Mouse (Mus musculus): ENCODE data around the gene Ppp1r12b. TPM values are rescaled to one million over a fixed set of nuclear protein-coding genes. Genes with fewer than 3 reads are reported as not detected.

The Ppp1r12b gene
- polyA plus RNA-seq, 1 experiment = 4.4 TPM

GRCm38 (mm10) chr1:134815748-134816147 lies 140.0 kb downstream of the Ppp1r12b start:
- H3K4me3 ChIP-seq = no peak overlapping the region
- no peaks in the 10 kb centered on the region for H3K27me3 ChIP-seq (ENCODE audit: control insufficient read depth, insufficient read depth, insufficient read length)
- no peak overlapping the region for H3ac ChIP-seq (ENCODE audit: control insufficient read depth, insufficient read length)

GRCm38 (mm10) chr1:134805471-134805870 lies 150.3 kb downstream of the Ppp1r12b start:
- Histone ChIP-seq H3K27me3 (ENCODE audit: control insufficient read depth, insufficient read depth, insufficient read length) (no peaks in the 10 kb centered on the region), H3K36me3 (ENCODE audit: control insufficient read depth, insufficient read depth) (no peaks in the 10 kb centered on the region), H3K4me3 (no peak overlapping the region), H3K4me2 (ENCODE audit: low read depth) (no peak overlapping the region), H3K79me2 (ENCODE audit: control insufficient read depth, insufficient read depth) (no peaks in the 10 kb centered on the region), H3ac (ENCODE audit: control insufficient read depth, insufficient read length) (no peak overlapping the region)
- TF ChIP-seq TCF12 (IDR thresholded peaks at IDR 0.05; ENCODE audit: insufficient read depth, poor library complexity, severe bottlenecking) (no peak), POLR2A (IDR thresholded peaks at IDR 0.05; ENCODE audit: insufficient read length, low read depth) (no peak), MAX (IDR thresholded peaks at IDR 0.05; ENCODE audit: low read depth) (no peak), TCF3 (IDR thresholded peaks at IDR 0.05; ENCODE audit: insufficient read length, low read depth) (no peak), USF1 (IDR thresholded peaks at IDR 0.05; ENCODE audit: low read depth) (no peak), MYOG (IDR thresholded peaks at IDR 0.05; ENCODE audit: control insufficient read depth in 1 of 3, insufficient read depth in 1 of 3, insufficient read length in 2 of 3, low read depth in 2 of 3) (no peak), E2F4 (IDR thresholded peaks at IDR 0.05; ENCODE audit: insufficient read depth) (no peak), REST (IDR thresholded peaks at IDR 0.05; ENCODE audit: insufficient read depth, insufficient read length) (no peak), POLR2AphosphoS2 (IDR thresholded peaks at IDR 0.05; ENCODE audit: insufficient read length, low read depth) (no peak), SRF (IDR thresholded peaks at IDR 0.05; ENCODE audit: control insufficient read depth, insufficient read length, low read depth) (no peak), CEBPB (IDR thresholded peaks at IDR 0.05; ENCODE audit: insufficient read depth, poor library complexity, severe bottlenecking) (no peak), MYOD1 (IDR thresholded peaks at IDR 0.05; ENCODE audit: control insufficient read depth in 1 of 3, insufficient read length in 2 of 3, low read depth in 2 of 3) (no peak)

More at GRCm38 (mm10) chr1:134815748-134816147, 140.0 kb downstream of the Ppp1r12b start:
- Histone ChIP-seq H3K4me2 (ENCODE audit: low read depth) (no peak overlapping the region), H3K79me2 (ENCODE audit: control insufficient read depth, insufficient read depth) (no peaks in the 10 kb centered on the region), H3K36me3 (ENCODE audit: control insufficient read depth, insufficient read depth) (no peaks in the 10 kb centered on the region)
- TF ChIP-seq SRF (IDR thresholded peaks at IDR 0.05; ENCODE audit: control insufficient read depth, insufficient read length, low read depth) (no peak), TCF3 (IDR thresholded peaks at IDR 0.05; ENCODE audit: insufficient read length, low read depth) (no peak), MAX (IDR thresholded peaks at IDR 0.05; ENCODE audit: low read depth) (no peak), E2F4 (IDR thresholded peaks at IDR 0.05; ENCODE audit: insufficient read depth) (no peak), REST (IDR thresholded peaks at IDR 0.05; ENCODE audit: insufficient read depth, insufficient read length) (no peak), POLR2A (IDR thresholded peaks at IDR 0.05; ENCODE audit: insufficient read length, low read depth) (no peak), MYOG (IDR thresholded peaks at IDR 0.05; ENCODE audit: control insufficient read depth in 1 of 3, insufficient read depth in 1 of 3, insufficient read length in 2 of 3, low read depth in 2 of 3) (no peak), POLR2AphosphoS2 (IDR thresholded peaks at IDR 0.05; ENCODE audit: insufficient read length, low read depth) (no peak), TCF12 (IDR thresholded peaks at IDR 0.05; ENCODE audit: insufficient read depth, poor library complexity, severe bottlenecking) (no peak), USF1 (IDR thresholded peaks at IDR 0.05; ENCODE audit: low read depth) (no peak), MYOD1 (IDR thresholded peaks at IDR 0.05; ENCODE audit: control insufficient read depth in 1 of 3, insufficient read length in 2 of 3, low read depth in 2 of 3) (no peak)

GRCm38 (mm10) chr1:134804373-134804772 lies 151.4 kb downstream of the Ppp1r12b start:
- H3K4me2 ChIP-seq (ENCODE audit: low read depth) = peak overlapping the region; percentile 52
- H3K79me2 ChIP-seq (ENCODE audit: control insufficient read depth, insufficient read depth) = no peaks in the 10 kb centered on the region
- H3ac ChIP-seq (ENCODE audit: control insufficient read depth, insufficient read length) = no peak overlapping the region
- TF ChIP-seq POLR2A (IDR thresholded peaks at IDR 0.05; ENCODE audit: insufficient read length, low read depth) (no peak), MYOG (IDR thresholded peaks at IDR 0.05; ENCODE audit: control insufficient read depth in 1 of 3, insufficient read depth in 1 of 3, insufficient read length in 2 of 3, low read depth in 2 of 3) (no peak)
- H3K36me3 ChIP-seq (ENCODE audit: control insufficient read depth, insufficient read depth) = no peaks in the 10 kb centered on the region
- H3K27me3 ChIP-seq (ENCODE audit: control insufficient read depth, insufficient read depth, insufficient read length) = no peaks in the 10 kb centered on the region
- no peak overlapping the region for H3K4me3 ChIP-seq

GRCm38 (mm10) chr1:134803286-134804117 lies 152.2 kb downstream of the Ppp1r12b start:
- no peak for TF ChIP-seq MYOG (IDR thresholded peaks at IDR 0.05; ENCODE audit: control insufficient read depth in 1 of 3, insufficient read depth in 1 of 3, insufficient read length in 2 of 3, low read depth in 2 of 3)
- no peak for TF ChIP-seq TCF3 (IDR thresholded peaks at IDR 0.05; ENCODE audit: insufficient read length, low read depth)
- TF ChIP-seq CEBPB (IDR thresholded peaks at IDR 0.05; ENCODE audit: insufficient read depth, poor library complexity, severe bottlenecking) = no peak
- no peak for TF ChIP-seq SRF (IDR thresholded peaks at IDR 0.05; ENCODE audit: control insufficient read depth, insufficient read length, low read depth)
- TF ChIP-seq POLR2A (IDR thresholded peaks at IDR 0.05; ENCODE audit: insufficient read length, low read depth) = no peak
- no peak for TF ChIP-seq E2F4 (IDR thresholded peaks at IDR 0.05; ENCODE audit: insufficient read depth)
- no peak for TF ChIP-seq TCF12 (IDR thresholded peaks at IDR 0.05; ENCODE audit: insufficient read depth, poor library complexity, severe bottlenecking)
- no peak for TF ChIP-seq MYOD1 (IDR thresholded peaks at IDR 0.05; ENCODE audit: control insufficient read depth in 1 of 3, insufficient read length in 2 of 3, low read depth in 2 of 3)
- no peak for TF ChIP-seq REST (IDR thresholded peaks at IDR 0.05; ENCODE audit: insufficient read depth, insufficient read length)
- no peak for TF ChIP-seq POLR2AphosphoS2 (IDR thresholded peaks at IDR 0.05; ENCODE audit: insufficient read length, low read depth)
- TF ChIP-seq USF1 (IDR thresholded peaks at IDR 0.05; ENCODE audit: low read depth) = no peak
- TF ChIP-seq MAX (IDR thresholded peaks at IDR 0.05; ENCODE audit: low read depth) = no peak
- H3K36me3 ChIP-seq (ENCODE audit: control insufficient read depth, insufficient read depth) = no peaks in the 10 kb centered on the region
- H3K4me3 ChIP-seq = no peak overlapping the region
- H3ac ChIP-seq (ENCODE audit: control insufficient read depth, insufficient read length) = no peak overlapping the region
- H3K4me2 ChIP-seq (ENCODE audit: low read depth) = peak overlapping the region; percentile 52
- H3K79me2 ChIP-seq (ENCODE audit: control insufficient read depth, insufficient read depth) = no peaks in the 10 kb centered on the region
- H3K27me3 ChIP-seq (ENCODE audit: control insufficient read depth, insufficient read depth, insufficient read length) = no peaks in the 10 kb centered on the region
